Mouse (Mus musculus) midbrain, embryonic 12.5 days (tissue): Measurements from ENCODE around the gene Kmt2b. TPM values are rescaled to one million over a fixed set of nuclear protein-coding genes. Genes with fewer than 3 reads are reported as not detected.

Experiments used
- ATAC-seq: fragments of 200-750 bp; cut with Nextera tagmentation; 2 replicates; pipeline ENCODE4 v1.8.0; 2017; ENCODE audit warnings: low read depth, moderate TSS enrichment, moderate library complexity; ENCODE audit not compliant: low FRiP score
- H3K27ac ChIP-seq: fragments of 300-500 bp; sonication (generic); replicated peaks from 2 replicates; pipeline ENCODE4 v1.5.1; 2016; ENCODE audit warnings: mild to moderate bottlenecking
- H3K27me3 ChIP-seq: fragments of 300-500 bp; sonication (generic); 2 replicates; pipeline ENCODE4 v1.6.1; 2016; ENCODE audit warnings: mild to moderate bottlenecking
- H3K36me3 ChIP-seq: fragments of 300-500 bp; sonication (generic); 2 replicates; pipeline ENCODE4 v1.6.1; 2016
- H3K4me1 ChIP-seq: fragments of 300-500 bp; sonication (generic); 2 replicates; pipeline ENCODE4 v1.6.1; 2016
- H3K4me2 ChIP-seq: fragments of 300-500 bp; sonication (generic); replicated peaks from 2 replicates; pipeline ENCODE4 v1.6.1; 2016; ENCODE audit warnings: mild to moderate bottlenecking, moderate library complexity
- H3K4me3 ChIP-seq: fragments of 300-500 bp; sonication (generic); 2 replicates; pipeline ENCODE4 v1.5.1; 2016; ENCODE audit warnings: mild to moderate bottlenecking
- H3K9ac ChIP-seq: fragments of 300-500 bp; sonication (generic); replicated peaks from 2 replicates; pipeline ENCODE4 v1.6.1; 2016; ENCODE audit warnings: mild to moderate bottlenecking, moderate library complexity
- H3K9me3 ChIP-seq: fragments of 300-500 bp; sonication (generic); 2 replicates; pipeline ENCODE4 v1.6.1; 2016; ENCODE audit warnings: mild to moderate bottlenecking
- WGBS: fragments of 180-500 bp; shearing (Covaris S2); methylation state at CpG from one replicate; pipeline ENCODE4 v1.1.7; 2016; 5-methylcytosine and 5-hydroxymethylcytosine counted together
- polyA plus RNA-seq: library from polyadenylated mRNA; unstranded; fragments of >200 nt; fragmentation: Nextera tagmentation; extraction: Ambion mirVana; gene quantifications from 2 replicates; pipeline ENCODE4 v1.2.1, GENCODE M21; 2016

Kmt2b gene
- polyA plus RNA-seq, 1 experiment from 2014 or later = 13.6 TPM

- Histone ChIP-seq H3K4me1 (peaks cover 13% of the 10 kb centered on the region), H3K9me3 (no peaks in the 10 kb centered on the region), H3K27me3 (no peaks in the 10 kb centered on the region), H3K27ac (no peak overlapping the region), H3K9ac (no peak overlapping the region), H3K4me3 (no peak overlapping the region), H3K36me3 (no peaks in the 10 kb centered on the region), H3K4me2 (no peak overlapping the region)
- ATAC-seq = no peak
- WGBS = 76% methylated on average over 5 of the region's 5 CpGs
Observed at GRCm38 (mm10) chr7:30596811-30597210, 8.3 kb upstream of the Kmt2b start.

GRCm38 (mm10) chr7:30596093-30596492 is 7.6 kb upstream of the Kmt2b start:
- H3K4me3 ChIP-seq = no peak overlapping the region
- H3K9ac ChIP-seq = no peak overlapping the region
- WGBS = 83% methylated on average over 5 of the region's 5 CpGs

GRCm38 (mm10) chr7:30594510-30595024 is 6.0 kb upstream of the Kmt2b start:
- Histone ChIP-seq H3K9me3 (no peaks in the 10 kb centered on the region), H3K4me2 (no peak overlapping the region), H3K4me1 (peaks cover 10% of the 10 kb centered on the region), H3K4me3 (no peak overlapping the region), H3K27me3 (no peaks in the 10 kb centered on the region), H3K9ac (no peak overlapping the region), H3K36me3 (no peaks in the 10 kb centered on the region), H3K27ac (no peak overlapping the region)
- no peak for ATAC-seq
- 68% methylated on average over 4 of the region's 4 CpGs for WGBS

More at GRCm38 (mm10) chr7:30596093-30596492, 7.6 kb upstream of the Kmt2b start:
- H3K4me1 ChIP-seq = peaks cover 13% of the 10 kb centered on the region
- H3K27me3 ChIP-seq = no peaks in the 10 kb centered on the region
- H3K4me2 ChIP-seq = no peak overlapping the region
- no peaks in the 10 kb centered on the region for H3K36me3 ChIP-seq
- H3K27ac ChIP-seq = no peak overlapping the region
- no peak for ATAC-seq
- no peaks in the 10 kb centered on the region for H3K9me3 ChIP-seq

GRCm38 (mm10) chr7:30593579-30594509 is 5.3 kb upstream of the Kmt2b start:
- H3K9me3 ChIP-seq = no peaks in the 10 kb centered on the region
- 0 out of 2 replicates have a peak overlapping the region, but pooled peaks have one; percentile 13 for H3K4me2 ChIP-seq
- H3K9ac ChIP-seq = no peak overlapping the region
- no peaks in the 10 kb centered on the region for H3K36me3 ChIP-seq
- 0 out of 2 replicates have a peak overlapping the region, but pooled peaks have one; percentile 54 for H3K27ac ChIP-seq
- no peaks in the 10 kb centered on the region for H3K27me3 ChIP-seq
- peaks cover 10% of the 10 kb centered on the region for H3K4me1 ChIP-seq
- 76% methylated on average over 10 of the region's 10 CpGs for WGBS
- H3K4me3 ChIP-seq = no peak overlapping the region
- no peak for ATAC-seq

GRCm38 (mm10) chr7:30592772-30593423 is 4.4 kb upstream of the Kmt2b start:
- H3K4me3 ChIP-seq = no peak overlapping the region
- 54% methylated on average over 5 of the region's 5 CpGs for WGBS
- H3K27me3 ChIP-seq = no peaks in the 10 kb centered on the region
- H3K9ac ChIP-seq = no peak overlapping the region
- no peak overlapping the region for H3K27ac ChIP-seq
- H3K9me3 ChIP-seq = no peaks in the 10 kb centered on the region
- no peak for ATAC-seq
- H3K4me2 ChIP-seq = no peak overlapping the region
- H3K36me3 ChIP-seq = no peaks in the 10 kb centered on the region
- H3K4me1 ChIP-seq = peaks cover 10% of the 10 kb centered on the region

GRCm38 (mm10) chr7:30591605-30591951 is 3.1 kb upstream of the Kmt2b start:
- H3K4me2 ChIP-seq = no peak overlapping the region
- no peaks in the 10 kb centered on the region for H3K27me3 ChIP-seq
- no peaks in the 10 kb centered on the region for H3K9me3 ChIP-seq
- H3K4me3 ChIP-seq = no peak overlapping the region
- no peak overlapping the region; the same call in 1 of the 2 replicates for H3K9ac ChIP-seq
- peaks cover 22% of the 10 kb centered on the region for H3K4me1 ChIP-seq
- ATAC-seq = no peak
- H3K36me3 ChIP-seq = peaks cover 4% of the 10 kb centered on the region
- WGBS = 42% methylated on average over 4 of the region's 4 CpGs
- H3K27ac ChIP-seq = 0 out of 2 replicates have a peak overlapping the region, but pooled peaks have one; percentile 20

- H3K4me2 ChIP-seq = no peak overlapping the region
- H3K27ac ChIP-seq = 0 out of 2 replicates have a peak overlapping the region, but pooled peaks have one; percentile 20
- peaks cover 9% of the 10 kb centered on the region for H3K36me3 ChIP-seq
- 86% methylated on average over 9 of the region's 9 CpGs for WGBS
- H3K9ac ChIP-seq = no peak overlapping the region
- H3K27me3 ChIP-seq = no peaks in the 10 kb centered on the region
- ATAC-seq = no peak
- no peaks in the 10 kb centered on the region for H3K9me3 ChIP-seq
- no peak overlapping the region for H3K4me3 ChIP-seq
- peaks cover 25% of the 10 kb centered on the region for H3K4me1 ChIP-seq
Observed at GRCm38 (mm10) chr7:30590927-30591604, 2.5 kb upstream of the Kmt2b start.

- Histone ChIP-seq H3K9me3 (no peaks in the 10 kb centered on the region), H3K4me3 (peak overlapping the region; percentile 98), H3K9ac (peak overlapping the region; percentile 62), H3K36me3 (peaks cover 23% of the 10 kb centered on the region), H3K4me1 (peaks cover 23% of the 10 kb centered on the region), H3K27me3 (no peaks in the 10 kb centered on the region), H3K27ac (peak overlapping the region; percentile 94), H3K4me2 (peak overlapping the region; percentile 90)
- ATAC-seq = peak; percentile 35
- WGBS = 29% methylated on average over 39 of the region's 40 CpGs
Observed at GRCm38 (mm10) chr7:30589435-30590301, 1.1 kb upstream of the Kmt2b start.

GRCm38 (mm10) chr7:30587842-30588667 is 471 bp downstream of the Kmt2b start:
- H3K27me3 ChIP-seq = no peaks in the 10 kb centered on the region
- peak overlapping the region; percentile 100 for H3K9ac ChIP-seq
- H3K9me3 ChIP-seq = no peaks in the 10 kb centered on the region
- peak overlapping the region; percentile 94 for H3K27ac ChIP-seq
- peak overlapping the region; percentile 90 for H3K4me2 ChIP-seq
- peak; percentile 39 for ATAC-seq
- peak overlapping the region; percentile 98 for H3K4me3 ChIP-seq
- peaks cover 39% of the 10 kb centered on the region for H3K36me3 ChIP-seq
- WGBS = under 1% methylated on average over 61 of the region's 67 CpGs
- peaks cover 23% of the 10 kb centered on the region for H3K4me1 ChIP-seq

- H3K9me3 ChIP-seq = no peaks in the 10 kb centered on the region
- peak overlapping the region; percentile 90 for H3K4me2 ChIP-seq
- peak overlapping the region; percentile 98 for H3K4me3 ChIP-seq
- ATAC-seq = no peak
- 89% methylated on average over 28 of the region's 28 CpGs for WGBS
- peaks cover 23% of the 10 kb centered on the region for H3K4me1 ChIP-seq
- H3K9ac ChIP-seq = no peak overlapping the region
- peaks cover 54% of the 10 kb centered on the region for H3K36me3 ChIP-seq
- no peak overlapping the region for H3K27ac ChIP-seq
- H3K27me3 ChIP-seq = no peaks in the 10 kb centered on the region
Observed at GRCm38 (mm10) chr7:30586455-30587020, 2.0 kb downstream of the Kmt2b start.
